Mouse (Mus musculus) lung, postnatal 0 days (tissue): ENCODE data around the gene Ankrd6. TPM values are rescaled to one million over a fixed set of nuclear protein-coding genes. Genes with fewer than 3 reads are reported as not detected.

Source experiments
- ATAC-seq: fragments of 200-750 bp; cut with Nextera tagmentation; 2 replicates; pipeline ENCODE4 v1.8.0; 2017; ENCODE audit warnings: moderate library complexity
- DNase-seq: peaks from one replicate; pipeline ENCODE4 v3.0.0-alpha.2; 2016; ENCODE audit warnings: low spot score
- H3K27ac ChIP-seq: fragments of 300-500 bp; sonication (generic); 2 replicates; pipeline ENCODE4 v1.5.1; 2014; ENCODE audit warnings: antibody characterized with exemption, mild to moderate bottlenecking, low read length, mixed read lengths
- H3K27me3 ChIP-seq: fragments of 300-500 bp; sonication (generic); replicated peaks from 2 replicates; pipeline ENCODE4 v1.6.1; 2014; ENCODE audit warnings: low read length, mixed read lengths; ENCODE audit not compliant: insufficient read depth
- H3K36me3 ChIP-seq: fragments of 300-500 bp; sonication (generic); 2 replicates; pipeline ENCODE4 v1.6.1; 2014; ENCODE audit warnings: low read length, mixed read lengths; ENCODE audit not compliant: insufficient read depth
- H3K4me1 ChIP-seq: fragments of 300-500 bp; sonication (generic); 2 replicates; pipeline ENCODE4 v1.6.1; 2014; ENCODE audit warnings: antibody characterized with exemption, low read depth, low read length, mixed read lengths; ENCODE audit not compliant: insufficient read depth
- H3K4me2 ChIP-seq: fragments of 300-500 bp; sonication (generic); replicated peaks from 2 replicates; pipeline ENCODE4 v1.6.1; 2014; ENCODE audit warnings: low read depth, mild to moderate bottlenecking, low read length, moderate library complexity, mixed read lengths
- H3K4me3 ChIP-seq: fragments of 300-500 bp; sonication (generic); 2 replicates; pipeline ENCODE4 v1.5.1; 2014; ENCODE audit warnings: low read depth, low read length
- H3K9ac ChIP-seq: fragments of 300-500 bp; sonication (generic); replicated peaks from 2 replicates; pipeline ENCODE4 v1.6.1; 2014; ENCODE audit warnings: low read depth, mild to moderate bottlenecking
- H3K9me3 ChIP-seq: fragments of 300-500 bp; sonication (generic); 2 replicates; pipeline ENCODE4 v1.6.1; 2016; ENCODE audit warnings: low read length, mixed read lengths
- CTCF ChIP-seq: IDR thresholded peaks from 2 replicates; pipeline ENCODE4 v1.5.1; 2016; ENCODE audit warnings: antibody characterized with exemption, mild to moderate bottlenecking
- EP300 ChIP-seq: IDR thresholded peaks from 2 replicates; pipeline ENCODE4 v1.6.1; 2016; ENCODE audit warnings: antibody characterized with exemption, mild to moderate bottlenecking, control low read depth
- WGBS: fragments of 180-500 bp; shearing (Covaris S2); extraction: QIAGEN DNeasy Blood & Tissue Kit; methylation state at CpG from one replicate; pipeline ENCODE4 v1.1.7; 2014; 5-methylcytosine and 5-hydroxymethylcytosine counted together
- polyA plus RNA-seq: library from polyadenylated mRNA; unstranded; fragments of >200 nt; fragmentation: Nextera tagmentation; extraction: Ambion mirVana; gene quantifications from 2 replicates; pipeline ENCODE4 v1.2.1, GENCODE M21; 2015

Gene Ankrd6
- polyA plus RNA-seq, 1 experiment from 2014 or later = 1.2 TPM

DNA sequence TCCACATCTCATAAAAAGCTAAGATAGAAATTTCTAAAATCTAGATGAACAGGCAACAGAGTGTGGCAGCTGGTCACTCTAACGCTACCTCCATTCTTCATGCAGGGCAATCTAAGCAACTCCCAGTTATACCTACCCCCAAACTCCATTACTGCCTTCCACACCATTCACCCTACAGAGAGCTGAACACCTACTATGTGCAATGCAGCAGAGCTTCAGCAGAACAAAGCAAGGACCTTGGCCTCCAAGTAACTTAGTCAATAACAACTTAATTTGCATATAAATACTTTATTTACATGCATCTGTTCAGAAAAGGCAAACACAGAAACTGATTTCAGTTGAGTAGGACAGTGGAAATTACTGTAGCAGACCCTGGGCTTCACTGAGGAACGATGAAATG is 44.7 kb downstream of the Ankrd6 start:
- WGBS = 91% methylated on average over 2 of the region's 2 CpGs
- H3K4me1 ChIP-seq = no peaks in the 10 kb centered on the region
- H3K9ac ChIP-seq = no peak overlapping the region
- H3K27me3 ChIP-seq = no peaks in the 10 kb centered on the region
- H3K36me3 ChIP-seq = no peaks in the 10 kb centered on the region
- H3K27ac ChIP-seq = no peak overlapping the region
- H3K9me3 ChIP-seq = no peaks in the 10 kb centered on the region
- DNase-seq = no peak
- ATAC-seq = no peak
- no peak overlapping the region for H3K4me3 ChIP-seq
- H3K4me2 ChIP-seq = no peak overlapping the region
- TF ChIP-seq CTCF (no peak), EP300 (no peak)

- WGBS = 58% methylated on average over 2 of the region's 2 CpGs
- no peak for TF ChIP-seq CTCF
- no peak for TF ChIP-seq EP300
- Histone ChIP-seq H3K27ac (no peak overlapping the region), H3K4me2 (no peak overlapping the region), H3K27me3 (no peaks in the 10 kb centered on the region), H3K36me3 (no peaks in the 10 kb centered on the region), H3K9ac (no peak overlapping the region), H3K4me3 (no peak overlapping the region), H3K9me3 (no peaks in the 10 kb centered on the region), H3K4me1 (no peaks in the 10 kb centered on the region)
- DNase-seq = no peak
- no peak for ATAC-seq
Observed at GRCm38 (mm10) chr4:32905381-32905780, 45.3 kb downstream of the Ankrd6 start.

DNA sequence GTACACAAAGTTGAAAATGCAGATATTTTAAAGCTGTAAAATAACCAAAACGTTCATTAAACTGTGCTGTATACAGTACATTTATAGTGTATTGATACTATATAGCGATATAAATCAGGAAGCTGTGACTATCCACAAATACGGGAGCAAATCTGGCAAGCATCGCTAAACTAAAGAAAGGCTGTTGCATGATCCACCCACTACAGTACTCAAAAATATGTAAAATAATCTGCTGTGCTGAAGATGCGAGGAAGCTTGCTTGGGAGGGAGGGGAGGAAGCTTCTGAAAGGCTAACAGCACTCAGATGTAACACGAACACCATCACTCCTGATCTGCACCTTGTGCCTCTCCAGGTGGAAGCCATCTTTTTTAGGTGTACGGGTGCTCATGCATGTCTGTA is 46.8 kb downstream of the Ankrd6 start:
- 79% methylated on average over 7 of the region's 7 CpGs for WGBS

DNA sequence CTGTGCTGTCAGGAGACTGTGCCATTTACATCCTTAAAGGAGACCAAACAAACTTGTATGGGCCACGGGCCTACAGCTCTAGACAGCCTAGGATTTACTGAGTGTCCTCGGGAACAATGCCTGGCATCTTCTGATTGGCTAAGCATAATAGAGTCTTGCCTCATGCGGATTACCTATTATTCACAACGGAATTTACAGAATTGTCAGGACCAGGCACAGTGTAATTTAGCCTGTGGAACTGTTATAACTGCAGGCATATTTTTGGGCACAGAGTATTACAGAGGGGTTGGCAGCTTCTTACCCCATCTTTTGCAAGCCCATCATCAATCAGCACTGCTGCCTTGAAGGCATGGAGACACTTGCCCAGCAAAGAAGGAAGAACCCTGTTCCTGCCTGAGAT is 51.6 kb downstream of the Ankrd6 start:
- TF ChIP-seq EP300 (no peak), CTCF (no peak)
- DNase-seq (no peak), ATAC-seq (no peak)
- Histone ChIP-seq H3K27me3 (no peaks in the 10 kb centered on the region), H3K9ac (no peak overlapping the region), H3K4me3 (no peak overlapping the region), H3K9me3 (no peaks in the 10 kb centered on the region), H3K4me1 (no peaks in the 10 kb centered on the region), H3K4me2 (no peak overlapping the region), H3K27ac (no peak overlapping the region), H3K36me3 (no peaks in the 10 kb centered on the region)
- 52% methylated on average over 4 of the region's 4 CpGs for WGBS

More for the DNA sequence above, 46.8 kb downstream of the Ankrd6 start:
- TF ChIP-seq EP300 (no peak), CTCF (no peak)
- no peak overlapping the region for H3K9ac ChIP-seq
- no peaks in the 10 kb centered on the region for H3K27me3 ChIP-seq
- no peaks in the 10 kb centered on the region for H3K9me3 ChIP-seq
- no peak overlapping the region for H3K4me3 ChIP-seq
- no peak overlapping the region for H3K27ac ChIP-seq
- ATAC-seq = no peak
- no peak for DNase-seq
- H3K36me3 ChIP-seq = no peaks in the 10 kb centered on the region
- H3K4me2 ChIP-seq = no peak overlapping the region
- no peaks in the 10 kb centered on the region for H3K4me1 ChIP-seq

DNA sequence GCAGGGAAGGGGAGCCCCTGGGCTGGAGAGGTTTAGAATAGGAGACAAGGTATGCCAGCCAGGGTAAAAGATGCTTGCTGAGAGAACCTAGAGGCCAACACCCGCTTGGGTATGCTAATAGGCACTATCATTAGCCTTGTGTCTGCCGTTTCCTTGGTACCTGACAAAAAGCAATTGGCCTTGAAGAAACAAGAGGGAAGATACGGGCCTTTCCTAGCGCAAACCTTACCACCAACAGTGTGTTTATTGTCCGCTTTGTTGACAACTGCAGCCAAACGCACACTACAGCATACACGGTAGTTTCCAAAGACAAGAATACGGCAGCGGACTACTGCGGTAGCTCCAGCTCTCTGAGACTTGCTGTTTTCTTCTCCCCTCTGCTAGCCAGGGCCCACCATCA is 59.3 kb downstream of the Ankrd6 start:
- no peaks in the 10 kb centered on the region for H3K27me3 ChIP-seq
- H3K4me2 ChIP-seq = no peak overlapping the region
- 92% methylated on average over 10 of the region's 10 CpGs for WGBS
- H3K4me1 ChIP-seq = no peaks in the 10 kb centered on the region
- DNase-seq = no peak
- TF ChIP-seq CTCF (no peak), EP300 (no peak)
- no peak overlapping the region for H3K27ac ChIP-seq
- no peak overlapping the region for H3K4me3 ChIP-seq
- H3K9ac ChIP-seq = no peak overlapping the region
- ATAC-seq = no peak
- H3K36me3 ChIP-seq = no peaks in the 10 kb centered on the region
- no peaks in the 10 kb centered on the region for H3K9me3 ChIP-seq

DNA sequence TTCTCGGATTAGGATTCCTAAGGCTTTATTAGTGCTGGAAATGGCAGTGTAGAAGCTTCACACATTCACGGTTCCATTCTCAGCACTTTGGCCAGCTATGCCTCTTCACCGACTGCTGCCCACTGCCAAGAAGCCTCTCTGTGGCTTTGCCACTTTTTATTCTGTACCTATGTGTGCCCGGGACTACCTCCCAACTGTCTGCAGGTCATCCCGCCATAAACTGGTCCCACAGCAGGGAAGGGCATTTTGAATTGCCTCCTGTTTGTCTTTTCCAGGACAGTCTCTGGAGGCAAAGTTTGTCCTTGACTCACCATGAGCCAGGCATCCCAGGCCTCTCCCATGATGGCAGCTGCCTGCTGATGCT is 59.9 kb downstream of the Ankrd6 start:
- no peak for TF ChIP-seq EP300
- no peak for TF ChIP-seq CTCF
- H3K27ac ChIP-seq = no peak overlapping the region
- H3K9me3 ChIP-seq = no peaks in the 10 kb centered on the region
- no peaks in the 10 kb centered on the region for H3K4me1 ChIP-seq
- ATAC-seq = no peak
- H3K4me2 ChIP-seq = no peak overlapping the region
- 71% methylated on average over 5 of the region's 5 CpGs for WGBS
- DNase-seq = no peak
- no peaks in the 10 kb centered on the region for H3K36me3 ChIP-seq
- no peak overlapping the region for H3K4me3 ChIP-seq
- H3K9ac ChIP-seq = no peak overlapping the region
- H3K27me3 ChIP-seq = no peaks in the 10 kb centered on the region

- WGBS = 39% methylated on average over 10 of the region's 10 CpGs
- Histone ChIP-seq H3K4me3 (no peak overlapping the region), H3K27me3 (no peaks in the 10 kb centered on the region), H3K36me3 (no peaks in the 10 kb centered on the region), H3K4me1 (no peaks in the 10 kb centered on the region), H3K4me2 (0 out of 2 replicates have a peak overlapping the region, but pooled peaks have one; percentile 11), H3K9ac (no peak overlapping the region; the same call in 1 of the 2 replicates), H3K27ac (no peak overlapping the region), H3K9me3 (no peaks in the 10 kb centered on the region)
- no peak for DNase-seq
- no peak for TF ChIP-seq EP300
- TF ChIP-seq CTCF = peak; percentile 25; the same call in 1 of the 2 replicates
- ATAC-seq = no peak
Observed at GRCm38 (mm10) chr4:32889996-32890734, 60.5 kb downstream of the Ankrd6 start.
